Mouse (Mus musculus) layer of hippocampus, adult 2 months (tissue): ENCODE results near the gene Fam76a. TPM values are rescaled to one million over a fixed set of nuclear protein-coding genes. Genes with fewer than 3 reads are reported as not detected.

Source experiments
- DNase-seq, 2 experiments: peaks; one replicate each; pipeline ENCODE4 v3.0.0; 2022; ENCODE audit warnings: low spot score in 2 of 2
- H3K27ac ChIP-seq: fragments of 200-600 bp; 2 replicates; pipeline ENCODE4 v1.8.1; 2022
- H3K4me3 ChIP-seq: fragments of 200-600 bp; 2 replicates; pipeline ENCODE4 v1.8.1; 2022; ENCODE audit warnings: mild to moderate bottlenecking
- CTCF ChIP-seq: fragments of 200-600 bp; conservative IDR thresholded peaks from 2 replicates; pipeline ENCODE4 v1.8.1; 2022; ENCODE audit warnings: antibody characterized with exemption, mild to moderate bottlenecking, moderate library complexity
- total RNA-seq, 2 experiments: library from RNA; stranded (reverse); gene quantifications; 2 replicates each; pipeline ENCODE4 v1.2.3; 2021

The Fam76a gene
- total RNA-seq, 2 experiments from 2014 or later: 51.2 to 54.5 TPM

- Histone ChIP-seq H3K4me3 (no peak overlapping the region), H3K27ac (peak overlapping the region; percentile 76)
- no peak for DNase-seq
- no peak for TF ChIP-seq CTCF
These were observed 17.5 kb downstream of the Fam76a start for GRCm38 (mm10) chr4:132904765-132905309.

- Histone ChIP-seq H3K27ac (peak overlapping the region; percentile 71), H3K4me3 (no peak overlapping the region)
- no peak for TF ChIP-seq CTCF
- DNase-seq: no peak
These were observed 18.3 kb downstream of the Fam76a start for GRCm38 (mm10) chr4:132904071-132904470.

- Histone ChIP-seq H3K4me3 (no peak overlapping the region), H3K27ac (no peak overlapping the region)
- no peak for TF ChIP-seq CTCF
- no peak for DNase-seq
These were observed 24.2 kb downstream of the Fam76a start for GRCm38 (mm10) chr4:132898197-132898596.

GRCm38 (mm10) chr4:132894402-132894801 is 28.0 kb downstream of the Fam76a start:
- DNase-seq: peak in 1 of 2 experiments; percentile 20
- Histone ChIP-seq H3K27ac (peak overlapping the region; percentile 59; the same call in 1 of the 2 replicates), H3K4me3 (no peak overlapping the region)
- no peak for TF ChIP-seq CTCF

- H3K27ac ChIP-seq: peak overlapping the region; percentile 91
- peak overlapping the region; percentile 92 for H3K4me3 ChIP-seq
- DNase-seq: peak; percentile 46 to 60
- no peak for TF ChIP-seq CTCF
These were observed 37.4 kb downstream of the Fam76a start for GRCm38 (mm10) chr4:132884844-132885374.

GRCm38 (mm10) chr4:132884064-132884843 is 38.1 kb downstream of the Fam76a start, which contains the start of gene Stx12:
TSS of gene Stx12 (minus strand) at chr4:132884509.
- H3K27ac ChIP-seq: peak within 1 kb of the TSS; percentile 91
- peak; percentile 88 to 91 for DNase-seq
- TF ChIP-seq CTCF: no peak

GRCm38 (mm10) chr4:132883561-132884063 is 38.7 kb downstream of the Fam76a start:
- no peak for TF ChIP-seq CTCF
- H3K4me3 ChIP-seq: peak overlapping the region; percentile 92
- no peak for DNase-seq
- H3K27ac ChIP-seq: peak overlapping the region; percentile 91

More at GRCm38 (mm10) chr4:132884064-132884843, 38.1 kb downstream of the Fam76a start, which contains the start of gene Stx12:
- H3K4me3 ChIP-seq: peak within 1 kb of the TSS; percentile 92

GRCm38 (mm10) chr4:132874363-132875097 is 47.8 kb downstream of the Fam76a start:
- H3K4me3 ChIP-seq: no peak overlapping the region
- H3K27ac ChIP-seq: no peak overlapping the region
- no peak for DNase-seq
- TF ChIP-seq CTCF: no peak

- Histone ChIP-seq H3K27ac (no peak overlapping the region), H3K4me3 (no peak overlapping the region)
- no peak for TF ChIP-seq CTCF
- no peak for DNase-seq
These were observed 48.6 kb downstream of the Fam76a start for GRCm38 (mm10) chr4:132873481-132874362.

- H3K4me3 ChIP-seq: no peak overlapping the region
These were observed 51.2 kb downstream of the Fam76a start for GRCm38 (mm10) chr4:132871116-132871515.

GRCm38 (mm10) chr4:132864856-132865255 is 57.5 kb downstream of the Fam76a start:
- Histone ChIP-seq H3K27ac (no peak overlapping the region), H3K4me3 (no peak overlapping the region)
- DNase-seq: no peak
- no peak for TF ChIP-seq CTCF

More at GRCm38 (mm10) chr4:132871116-132871515, 51.2 kb downstream of the Fam76a start:
- TF ChIP-seq CTCF: no peak
- no peak overlapping the region for H3K27ac ChIP-seq
- DNase-seq: no peak

GRCm38 (mm10) chr4:132863012-132863411 is 59.3 kb downstream of the Fam76a start:
- TF ChIP-seq CTCF: no peak
- H3K27ac ChIP-seq: peak overlapping the region; percentile 9; the same call in 1 of the 2 replicates
- no peak for DNase-seq
- no peak overlapping the region for H3K4me3 ChIP-seq
